Mouse (Mus musculus) testis, adult 2 months (tissue): ENCODE measurements at regions not wholly inside any gene's neighbourhood (a gene's known extent, or its start where the extent isn't known, plus 50 kb on each side); places are given as distances from the start of the nearest gene placed in this dataset.
A peak's percentile ranks its signal among the peaks of the same experiment; 100 is the strongest.

Experiments used
- H3K27ac ChIP-seq: fragments of 200-500 bp; 2 replicates; pipeline ENCODE4 v1.5.1; 2012; ENCODE audit warnings: low read depth, low read length; ENCODE audit not compliant: control insufficient read depth, insufficient read depth
- H3K27me3 ChIP-seq: fragments of 200-500 bp; 2 replicates; pipeline ENCODE4 v1.6.1; 2012; ENCODE audit warnings: mild to moderate bottlenecking, low read length, moderate library complexity; ENCODE audit not compliant: control insufficient read depth, insufficient read depth
- H3K36me3 ChIP-seq: fragments of 200-500 bp; 2 replicates; pipeline ENCODE4 v1.6.1; 2012; ENCODE audit warnings: mild to moderate bottlenecking, low read length; ENCODE audit not compliant: control insufficient read depth, insufficient read depth
- H3K4me1 ChIP-seq: fragments of 200-500 bp; 2 replicates; pipeline ENCODE4 v1.6.1; 2012; ENCODE audit warnings: low read length; ENCODE audit not compliant: control insufficient read depth, insufficient read depth
- H3K4me3 ChIP-seq: fragments of 200-500 bp; 2 replicates; pipeline ENCODE4 v1.5.1; 2012; ENCODE audit warnings: low read depth, mild to moderate bottlenecking, low read length, moderate library complexity, mixed read lengths; ENCODE audit not compliant: control insufficient read depth
- CTCF ChIP-seq: fragments of 200-500 bp; IDR thresholded peaks from 2 replicates; pipeline ENCODE4 v1.5.1; 2012; ENCODE audit warnings: low read depth, mild to moderate bottlenecking, inconsistent platforms, low read length, moderate library complexity; ENCODE audit not compliant: control insufficient read depth, insufficient read depth, insufficient replicate concordance
- POLR2A ChIP-seq: fragments of 200-500 bp; IDR thresholded peaks from 2 replicates; pipeline ENCODE4 v1.6.1; 2012; ENCODE audit warnings: low read depth, mild to moderate bottlenecking, inconsistent platforms, low read length, moderate library complexity; ENCODE audit not compliant: control insufficient read depth

DNA sequence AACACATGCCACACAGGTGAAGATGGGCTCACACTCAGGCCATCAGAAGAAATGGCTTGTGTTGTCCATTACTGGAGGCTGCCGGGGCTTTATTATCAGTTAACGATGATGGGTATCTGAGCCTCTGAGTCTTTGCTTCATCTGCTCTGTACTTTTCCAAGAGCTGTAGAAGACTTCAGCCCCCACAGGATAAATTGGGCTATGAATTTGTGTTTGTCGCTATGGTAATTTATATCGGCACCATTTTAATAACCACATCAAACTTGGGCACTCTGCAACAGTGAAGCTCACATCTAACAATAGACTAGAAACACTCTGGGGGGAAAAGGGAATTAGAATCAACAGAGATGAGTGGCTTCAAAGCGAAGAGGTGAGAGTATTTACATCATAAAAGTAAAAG is 376.3 kb downstream of the Tmem132b start:
- Histone ChIP-seq H3K36me3 (no peaks in the 10 kb centered on the region), H3K4me1 (no peaks in the 10 kb centered on the region), H3K4me3 (no peak overlapping the region), H3K27ac (no peak overlapping the region), H3K27me3 (no peaks in the 10 kb centered on the region)
- no peak for TF ChIP-seq POLR2A
- TF ChIP-seq CTCF = no peak

DNA sequence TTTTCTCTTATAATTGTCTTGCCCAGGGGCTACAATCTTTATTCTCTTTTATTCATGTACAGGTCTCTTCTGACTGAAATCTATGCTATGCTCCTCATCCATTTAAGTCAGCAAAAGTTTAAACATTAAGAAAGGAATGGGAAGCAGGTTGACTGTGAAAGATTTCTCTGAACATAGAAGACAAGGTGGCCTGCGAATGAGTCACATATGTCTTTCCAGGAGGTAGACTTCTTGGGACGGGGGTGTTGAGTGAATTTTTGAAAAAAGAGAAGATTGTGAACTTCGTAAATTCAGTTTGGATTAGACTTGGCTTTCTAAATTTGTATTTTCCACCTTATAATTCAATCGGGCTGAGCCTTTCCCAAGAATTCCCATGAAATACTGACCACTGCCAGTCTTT is 384.3 kb downstream of the Tmem132b start:
- no peak for TF ChIP-seq CTCF
- TF ChIP-seq POLR2A = no peak
- Histone ChIP-seq H3K27me3 (no peaks in the 10 kb centered on the region), H3K4me3 (no peak overlapping the region), H3K4me1 (peaks cover 3% of the 10 kb centered on the region), H3K27ac (no peak overlapping the region), H3K36me3 (no peaks in the 10 kb centered on the region)

DNA sequence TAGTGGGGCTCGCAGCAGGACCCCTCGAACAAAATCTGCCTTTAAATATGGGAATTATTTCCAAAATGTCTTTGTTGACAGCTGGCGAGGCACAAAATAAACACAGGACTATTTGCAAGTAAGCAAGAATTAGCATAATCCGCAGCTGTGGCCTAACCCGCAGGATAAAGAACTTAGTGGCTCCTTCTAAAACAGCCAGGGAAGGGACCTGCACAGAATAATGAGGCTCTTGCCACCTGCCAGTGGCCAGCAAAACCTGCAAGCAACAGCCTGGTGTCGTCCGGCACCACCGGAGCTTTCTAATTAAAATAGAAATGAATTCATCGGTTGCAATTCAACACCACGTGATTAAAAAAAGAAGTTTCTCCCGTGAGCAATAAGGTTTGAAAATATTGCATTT is 389.4 kb downstream of the Tmem132b start:
- H3K4me1 ChIP-seq = peaks cover 3% of the 10 kb centered on the region
- H3K4me3 ChIP-seq = no peak overlapping the region
- no peaks in the 10 kb centered on the region for H3K36me3 ChIP-seq

DNA sequence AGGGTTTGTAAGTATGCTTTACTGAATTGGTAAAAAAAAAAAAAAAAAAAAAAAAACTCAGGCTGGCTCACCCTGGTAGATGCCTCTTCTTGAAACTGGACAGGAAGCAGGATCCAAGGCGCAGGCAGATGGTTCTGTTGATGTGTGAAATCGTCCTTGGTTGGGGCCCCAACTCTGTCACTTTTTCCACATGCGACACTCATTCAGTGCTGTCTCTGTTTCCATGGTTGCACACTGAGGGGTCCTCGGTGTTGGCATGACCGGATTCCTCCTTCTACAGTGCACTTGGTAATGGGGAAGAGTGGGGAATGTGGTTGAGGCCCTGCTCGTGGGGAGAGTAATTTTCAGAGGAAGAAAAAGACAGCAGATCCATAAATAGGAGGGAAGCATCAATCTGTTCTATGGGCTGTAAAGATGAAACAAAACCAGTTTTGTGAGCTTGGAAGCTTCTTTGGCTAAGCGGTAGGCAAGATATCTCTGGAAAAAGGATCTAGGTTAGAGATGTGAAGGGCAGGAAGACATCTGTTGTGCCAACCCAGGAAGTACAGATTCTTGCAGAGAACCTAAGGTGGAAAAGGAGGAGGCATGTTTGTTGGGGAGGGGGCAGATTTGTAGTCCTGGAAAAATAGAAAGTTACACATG is 394.4 kb downstream of the Tmem132b start:
- Histone ChIP-seq H3K4me1 (no peaks in the 10 kb centered on the region; the same call in 1 of the 2 replicates), H3K36me3 (no peaks in the 10 kb centered on the region), H3K27me3 (no peaks in the 10 kb centered on the region), H3K4me3 (peak overlapping the region; percentile 43; the same call in 1 of the 2 replicates), H3K27ac (no peak overlapping the region)
- TF ChIP-seq CTCF = no peak

More for the DNA sequence above, 389.4 kb downstream of the Tmem132b start:
- Histone ChIP-seq H3K27ac (no peak overlapping the region), H3K27me3 (no peaks in the 10 kb centered on the region)
- TF ChIP-seq CTCF = no peak
- no peak for TF ChIP-seq POLR2A

DNA sequence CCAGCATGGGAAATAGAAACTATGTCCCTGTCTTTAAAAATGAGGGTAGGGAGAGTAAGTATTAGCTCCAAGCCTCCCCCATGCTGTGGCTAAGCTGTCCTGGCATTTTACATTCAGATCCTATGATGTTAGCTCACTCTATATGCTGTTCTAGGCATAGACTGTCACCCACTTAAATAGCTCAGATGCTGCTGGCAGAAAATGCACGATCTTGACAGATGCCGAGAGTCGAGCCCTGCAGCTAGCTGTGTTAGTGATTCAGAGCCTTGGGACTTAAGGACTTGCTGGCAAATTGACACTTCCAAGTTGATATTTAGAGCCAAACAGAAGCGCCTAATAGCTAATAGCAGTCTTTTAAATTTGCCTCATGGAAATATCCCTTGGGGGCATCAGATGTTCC is 399.9 kb downstream of the Tmem132b start:
- H3K4me3 ChIP-seq = no peak overlapping the region
- no peaks in the 10 kb centered on the region for H3K36me3 ChIP-seq
- no peaks in the 10 kb centered on the region for H3K27me3 ChIP-seq
- no peak overlapping the region for H3K27ac ChIP-seq
- H3K4me1 ChIP-seq = no peaks in the 10 kb centered on the region
- TF ChIP-seq POLR2A (no peak), CTCF (no peak)

DNA sequence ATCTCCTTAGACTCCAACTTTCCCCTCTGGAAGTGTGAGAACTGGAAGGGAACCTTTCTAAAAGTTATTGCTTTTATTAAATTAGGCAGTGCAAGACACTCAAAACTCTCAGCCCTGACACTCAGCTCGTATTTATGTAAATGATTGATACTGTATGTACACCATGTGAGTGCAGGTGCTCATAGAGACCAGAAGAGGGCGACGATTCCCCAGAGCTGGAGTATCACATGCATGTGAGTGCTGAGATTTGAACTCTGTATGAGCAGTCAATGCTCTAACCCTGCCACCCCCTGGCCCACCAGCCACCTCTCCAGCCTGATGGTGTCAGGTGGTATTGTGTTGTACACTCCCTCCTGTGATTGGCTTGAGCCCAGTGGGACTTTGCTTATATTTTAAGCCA is 407.8 kb downstream of the Tmem132b start:
- H3K27me3 ChIP-seq = no peaks in the 10 kb centered on the region
- H3K36me3 ChIP-seq = no peaks in the 10 kb centered on the region
- no peaks in the 10 kb centered on the region; the same call in 1 of the 2 replicates for H3K4me1 ChIP-seq
- no peak for TF ChIP-seq CTCF
- TF ChIP-seq POLR2A = no peak
- H3K27ac ChIP-seq = no peak overlapping the region
- no peak overlapping the region for H3K4me3 ChIP-seq

DNA sequence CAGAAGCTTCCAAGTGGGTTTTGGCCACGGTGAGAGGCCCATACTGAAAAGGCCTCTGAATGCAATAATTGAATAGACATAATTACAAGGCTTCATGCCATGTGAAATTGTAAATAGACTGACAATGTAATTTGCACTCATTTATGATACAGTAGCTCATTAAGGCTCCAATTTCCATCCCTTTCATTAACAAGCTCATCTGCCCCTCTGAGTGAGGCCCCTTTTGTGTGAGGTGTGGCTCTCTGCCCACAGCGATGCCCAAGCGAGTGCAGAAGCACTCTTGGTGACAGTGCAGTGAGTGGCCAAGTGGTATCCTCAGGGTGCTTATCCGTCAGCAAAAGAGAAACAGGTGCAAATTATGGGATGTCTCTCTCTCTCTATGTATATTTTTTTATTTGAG is 415.2 kb downstream of the Tmem132b start:
- H3K27me3 ChIP-seq = no peaks in the 10 kb centered on the region
- no peak overlapping the region for H3K27ac ChIP-seq
- no peaks in the 10 kb centered on the region for H3K36me3 ChIP-seq
- no peak overlapping the region for H3K4me3 ChIP-seq
- no peaks in the 10 kb centered on the region; the same call in 1 of the 2 replicates for H3K4me1 ChIP-seq
- TF ChIP-seq CTCF = no peak
- TF ChIP-seq POLR2A = no peak
